Mouse (Mus musculus) ES-Bruce4 (cell line): ENCODE data around the gene Rasa2.

Experiments
- CTCF ChIP-seq: IDR thresholded peaks from one replicate; pipeline ENCODE4 v1.8.1; 2011; ENCODE audit warnings: low read depth, low read length
- EP300 ChIP-seq: IDR thresholded peaks from 2 replicates; pipeline ENCODE4 v1.6.1; 2011; ENCODE audit warnings: low read depth, low read length; ENCODE audit not compliant: insufficient read depth
- POLR2A ChIP-seq: IDR thresholded peaks from one replicate; pipeline ENCODE4 v1.8.1; 2011; ENCODE audit warnings: low read length; ENCODE audit not compliant: insufficient read depth

DNA sequence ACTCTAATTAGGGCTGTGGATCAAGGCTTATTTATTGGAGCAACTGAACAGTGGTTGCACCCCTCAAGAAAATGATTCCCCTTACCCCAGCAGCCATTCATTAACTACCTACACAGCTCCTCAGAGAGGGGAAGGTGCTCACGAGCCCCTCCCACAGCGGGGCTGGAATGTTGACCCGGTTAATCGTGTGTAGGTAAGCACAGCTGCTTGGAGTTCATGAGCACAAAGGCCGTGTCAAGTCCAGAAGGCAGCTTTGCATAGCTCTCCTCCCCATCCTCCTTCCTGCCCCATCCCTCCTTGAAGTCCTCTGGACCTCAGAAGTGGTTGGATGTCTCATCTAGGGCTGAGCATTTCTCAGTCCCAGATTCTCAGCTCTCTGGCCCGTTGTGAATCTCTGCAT lies 3.8 kb upstream of the Rasa2 start:
- TF ChIP-seq POLR2A = no peak
- no peak for TF ChIP-seq CTCF
- TF ChIP-seq EP300 = no peak
